Mouse (Mus musculus): ENCODE measurements at regions not wholly inside any gene's neighbourhood (a gene's known extent, or its start where the extent isn't known, plus 50 kb on each side); places are given as distances from the start of the nearest gene placed in this dataset.

DNA sequence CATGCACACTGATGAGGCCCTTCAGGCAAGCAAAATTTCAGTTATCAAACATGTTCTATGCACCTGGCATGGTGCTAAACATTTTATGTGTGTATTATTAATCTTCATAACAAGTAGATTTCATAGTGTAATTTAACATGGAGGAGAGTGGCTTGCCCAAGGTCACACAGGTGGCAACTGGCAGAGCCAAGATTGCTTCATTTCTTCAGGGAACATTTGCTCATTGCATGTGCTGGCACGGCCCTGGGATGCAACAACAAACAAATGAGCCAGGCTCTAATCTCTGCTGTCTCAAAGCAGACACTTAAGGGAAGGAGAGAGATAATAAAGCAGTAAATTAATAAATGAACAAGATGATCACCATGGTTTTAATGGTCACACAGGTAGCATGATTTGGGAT is 338.7 kb downstream of the Tox3 start:
- TF ChIP-seq CTCF (IDR thresholded peaks at IDR 0.05; ENCODE audit: low read depth, low read length) (no peak), POLR2A (IDR thresholded peaks at IDR 0.05; ENCODE audit: extremely low read depth, insufficient read depth, low read length) (no peak)
